Mouse (Mus musculus) E14TG2a.4 (cell line): Measurements from ENCODE around the gene Tex12.

Experiments used
- CTCF ChIP-seq: conservative IDR thresholded peaks from 2 replicates; pipeline ENCODE4 v1.5.1; 2014; ENCODE audit warnings: low read length
- NANOG ChIP-seq: IDR thresholded peaks from 2 replicates; pipeline ENCODE4 v1.6.1; 2014; ENCODE audit warnings: borderline replicate concordance, low read length, mixed read lengths

GRCm38 (mm10) chr9:50561918-50562360 is 814 bp upstream of the Tex12 start:
- TF ChIP-seq CTCF = no peak
- no peak for TF ChIP-seq NANOG
